Mouse (Mus musculus) cerebellum, postnatal 25 days (tissue): ENCODE measurements around the gene 1700025C18Rik.

ENCODE experiments used
- DNase-seq, 2 experiments: peaks; one replicate each; pipeline ENCODE4 v3.0.0; 2021; ENCODE audit warnings: mixed read lengths in 2 of 2

The 1700025C18Rik gene

DNA sequence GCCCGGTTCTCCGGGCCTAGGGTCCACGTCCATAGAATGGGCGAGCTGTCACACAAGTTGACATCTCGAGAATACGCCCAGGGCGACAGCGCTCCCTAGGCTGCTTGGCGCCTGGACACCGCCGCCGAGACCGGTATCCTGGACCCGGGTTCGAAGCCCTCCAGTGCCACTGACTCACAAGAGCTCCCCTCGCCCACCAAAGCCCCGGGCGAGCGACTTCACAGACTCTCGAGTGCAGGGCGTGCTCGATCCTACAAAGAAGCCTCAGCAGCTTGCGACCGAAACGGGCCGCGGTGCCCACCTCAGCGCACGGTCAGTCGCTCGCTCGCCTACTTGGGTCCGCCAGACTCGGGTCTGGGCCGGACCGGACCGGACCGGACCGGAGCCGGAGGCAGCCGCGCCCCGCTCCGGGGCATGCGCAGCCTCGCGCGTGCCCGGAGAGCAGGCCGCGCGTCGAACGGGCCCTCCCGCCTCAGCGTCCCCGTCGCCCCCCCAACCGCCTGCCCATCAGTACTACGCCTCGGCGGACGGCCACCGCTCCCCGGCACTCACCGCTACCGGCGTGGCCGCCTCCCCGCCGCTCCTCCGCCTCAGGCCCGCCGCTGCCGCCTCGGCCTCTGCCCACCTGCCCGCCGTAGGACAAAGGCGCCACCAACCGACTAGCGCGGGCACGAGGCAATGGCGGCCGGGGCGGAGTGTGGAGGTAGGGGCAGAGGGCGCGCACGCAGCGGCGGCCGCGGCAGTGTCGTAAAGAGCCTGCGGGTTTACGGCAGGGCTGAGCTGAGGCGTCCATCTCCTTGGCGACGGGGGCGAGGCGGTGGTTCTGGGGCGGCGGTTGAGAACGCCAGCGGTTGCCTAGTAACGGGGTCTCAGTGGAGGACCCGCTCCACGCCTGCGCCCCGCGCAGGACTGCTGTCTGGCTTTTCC is 56.2 kb downstream of the 1700025C18Rik start, which contains the start of gene Ncoa5:
TSS of gene Ncoa5 (minus strand) at position 737 of the 927 bp plus-strand sequence.
- DNase-seq = peak; percentile 98 to 99

DNA sequence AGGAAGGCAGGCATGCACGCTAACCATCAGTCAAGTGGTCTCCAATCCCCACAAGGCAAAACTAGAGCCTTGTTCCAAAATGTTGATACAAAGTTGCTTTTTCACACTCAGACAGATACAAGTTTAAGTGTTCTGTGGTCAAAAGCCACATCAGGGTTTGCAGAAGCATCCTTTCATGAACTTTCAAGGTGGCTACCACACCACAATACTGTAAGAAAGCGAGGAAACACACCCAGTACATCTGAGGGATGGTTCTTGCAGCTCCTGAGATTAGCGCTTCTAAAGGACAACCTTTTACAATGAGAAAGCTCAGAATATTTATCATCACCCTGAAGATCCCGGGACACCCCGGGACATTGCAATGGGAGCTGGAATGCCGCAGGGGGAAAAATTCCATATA is 57.2 kb downstream of the 1700025C18Rik start:
- DNase-seq = no peak

DNA sequence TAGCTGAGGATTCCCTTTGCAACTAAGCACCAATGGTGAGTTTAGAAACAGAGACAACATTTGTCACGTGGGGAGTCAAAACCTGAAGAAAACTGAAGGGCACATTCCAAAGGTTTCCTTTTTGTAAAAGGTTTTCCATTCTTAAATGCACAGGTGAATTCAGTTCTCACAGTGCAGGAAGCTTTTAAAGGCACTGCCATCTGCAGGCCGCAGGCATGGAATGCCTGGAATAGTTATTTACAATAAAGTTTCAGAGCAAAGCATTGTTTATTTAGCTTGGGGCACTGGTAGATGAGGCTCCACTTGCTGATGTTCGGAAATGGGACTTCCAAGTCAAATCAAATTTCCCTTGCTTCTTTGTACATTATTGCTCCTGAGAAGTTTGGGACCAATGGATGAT is 58.0 kb downstream of the 1700025C18Rik start:
- DNase-seq = peak in 1 of 2 experiments; percentile 45
